Mouse (Mus musculus): ENCODE data around the gene Dnase1l1.

Gene Dnase1l1

GRCm38 (mm10) chrX:74281732-74282394 lies at the start of gene Dnase1l1, which contains the start of gene Taz:
TSS of gene Dnase1l1 (minus strand) at chrX:74282337.
TSS of gene Taz (plus strand) at chrX:74281912.
- DNase-seq (ENCODE audit: low spot score) = peak; percentile 18

GRCm38 (mm10) chrX:74330166-74330930 lies 48.2 kb upstream of the Dnase1l1 start:
- DNase-seq (ENCODE audit: low spot score) = no peak

GRCm38 (mm10) chrX:74329215-74329671 lies 47.1 kb upstream of the Dnase1l1 start:
- no peak for DNase-seq (ENCODE audit: low spot score)

- peak; percentile 52 for DNase-seq (ENCODE audit: low spot score)
Measured at GRCm38 (mm10) chrX:74328725-74329161, 46.6 kb upstream of the Dnase1l1 start, which contains the start of gene Plxna3. TSS of gene Plxna3 (plus strand) at chrX:74329066.

GRCm38 (mm10) chrX:74312540-74313464 lies 30.7 kb upstream of the Dnase1l1 start, which contains the start of gene Fam50a:
TSS of gene Fam50a (plus strand) at chrX:74313033.
- DNase-seq (ENCODE audit: low spot score) = peak; percentile 25

- DNase-seq (ENCODE audit: low spot score) = peak; percentile 50
Measured at GRCm38 (mm10) chrX:74304867-74305700, 22.9 kb upstream of the Dnase1l1 start, which contains the start of gene Gdi1. TSS of gene Gdi1 (plus strand) at chrX:74304998.

- no peak for DNase-seq (ENCODE audit: low spot score)
Measured at GRCm38 (mm10) chrX:74299721-74300120, 17.6 kb upstream of the Dnase1l1 start.

- DNase-seq (ENCODE audit: low spot score) = no peak
Measured at GRCm38 (mm10) chrX:74298348-74298747, 16.2 kb upstream of the Dnase1l1 start.

- DNase-seq (ENCODE audit: low spot score) = peak; percentile 76
Measured at GRCm38 (mm10) chrX:74296538-74297448, 14.7 kb upstream of the Dnase1l1 start, which contains the start of gene Atp6ap1. TSS of gene Atp6ap1 (plus strand) at chrX:74297097.

GRCm38 (mm10) chrX:74293431-74293830 lies 11.3 kb upstream of the Dnase1l1 start:
- DNase-seq (ENCODE audit: low spot score) = no peak

- no peak for DNase-seq (ENCODE audit: low spot score)
Measured at GRCm38 (mm10) chrX:74283092-74283437, 928 bp upstream of the Dnase1l1 start.

- peak; percentile 33 for DNase-seq (ENCODE audit: low spot score)
Measured at GRCm38 (mm10) chrX:74282395-74283091, 406 bp upstream of the Dnase1l1 start.

- DNase-seq (ENCODE audit: low spot score) = peak; percentile 18
Measured at GRCm38 (mm10) chrX:74281041-74281731, 951 bp downstream of the Dnase1l1 start.

GRCm38 (mm10) chrX:74277916-74278315 lies 4.2 kb downstream of the Dnase1l1 start:
- no peak for DNase-seq (ENCODE audit: low spot score)

- DNase-seq (ENCODE audit: low spot score) = no peak
Measured at GRCm38 (mm10) chrX:74273422-74274322, 8.5 kb downstream of the Dnase1l1 start.

GRCm38 (mm10) chrX:74270902-74271551 lies 11.1 kb downstream of the Dnase1l1 start:
- DNase-seq (ENCODE audit: low spot score) = no peak
